Mouse (Mus musculus) layer of hippocampus, adult 9-11 months (tissue): ENCODE data around the gene Fam57a.

Source experiments
- DNase-seq: peaks from one replicate; pipeline ENCODE4 v3.0.0; 2022

The Fam57a gene

GRCm38 (mm10) chr11:76179495-76180145 lies at the start of gene Fam57a, which contains the start of gene Vps53:
TSS of gene Fam57a (plus strand) at chr11:76179671.
TSS of gene Vps53 (minus strand) at chr11:76179647.
- peak; percentile 86 for DNase-seq

GRCm38 (mm10) chr11:76130859-76131258 lies 48.6 kb upstream of the Fam57a start:
- DNase-seq: no peak

GRCm38 (mm10) chr11:76135641-76136437 lies 43.6 kb upstream of the Fam57a start:
- DNase-seq: no peak

GRCm38 (mm10) chr11:76137996-76138395 lies 41.5 kb upstream of the Fam57a start:
- DNase-seq: no peak

- no peak for DNase-seq
Measured at GRCm38 (mm10) chr11:76144386-76144785, 35.1 kb upstream of the Fam57a start.

- no peak for DNase-seq
Measured at GRCm38 (mm10) chr11:76145169-76145568, 34.3 kb upstream of the Fam57a start.

- DNase-seq: no peak
Measured at GRCm38 (mm10) chr11:76146187-76147010, 33.1 kb upstream of the Fam57a start.

GRCm38 (mm10) chr11:76148055-76149008 lies 31.1 kb upstream of the Fam57a start:
- DNase-seq: peak; percentile 36

- no peak for DNase-seq
Measured at GRCm38 (mm10) chr11:76150980-76151379, 28.5 kb upstream of the Fam57a start.

- DNase-seq: no peak
Measured at GRCm38 (mm10) chr11:76153236-76153951, 26.1 kb upstream of the Fam57a start.

- no peak for DNase-seq
Measured at GRCm38 (mm10) chr11:76154200-76154599, 25.3 kb upstream of the Fam57a start.

- no peak for DNase-seq
Measured at GRCm38 (mm10) chr11:76154861-76155260, 24.6 kb upstream of the Fam57a start.

- DNase-seq: no peak
Measured at GRCm38 (mm10) chr11:76158375-76158774, 21.1 kb upstream of the Fam57a start.

GRCm38 (mm10) chr11:76160251-76160650 lies 19.2 kb upstream of the Fam57a start:
- DNase-seq: no peak

- peak; percentile 49 for DNase-seq
Measured at GRCm38 (mm10) chr11:76166657-76167056, 12.8 kb upstream of the Fam57a start.

GRCm38 (mm10) chr11:76167079-76167765 lies 12.2 kb upstream of the Fam57a start:
- DNase-seq: no peak

- no peak for DNase-seq
Measured at GRCm38 (mm10) chr11:76168976-76169375, 10.5 kb upstream of the Fam57a start.

GRCm38 (mm10) chr11:76170207-76170606 lies 9.3 kb upstream of the Fam57a start:
- no peak for DNase-seq

- peak; percentile 61 for DNase-seq
Measured at GRCm38 (mm10) chr11:76178726-76179494, 561 bp upstream of the Fam57a start.

GRCm38 (mm10) chr11:76180146-76180540 lies 672 bp downstream of the Fam57a start:
- DNase-seq: no peak
